Mouse (Mus musculus): ENCODE data around the gene Fam83e. TPM values are rescaled to one million over a fixed set of nuclear protein-coding genes. Genes with fewer than 3 reads are reported as not detected.

The Fam83e gene
- polyA plus RNA-seq, 1 experiment: 0.18 TPM

GRCm38 (mm10) chr7:45681046-45681736 lies 39.8 kb upstream of the Fam83e start:
- no peak overlapping the region for H3ac ChIP-seq (ENCODE audit: control insufficient read depth, insufficient read length)
- TF ChIP-seq POLR2AphosphoS2 (IDR thresholded peaks at IDR 0.05; ENCODE audit: insufficient read length, low read depth) (no peak), MYOD1 (IDR thresholded peaks at IDR 0.05; ENCODE audit: control insufficient read depth in 1 of 3, insufficient read length in 2 of 3, low read depth in 2 of 3) (peak in 1 of 3 experiments; percentile 39)
- no peaks in the 10 kb centered on the region for H3K27me3 ChIP-seq (ENCODE audit: control insufficient read depth, insufficient read depth, insufficient read length)
- no peak overlapping the region for H3K4me2 ChIP-seq (ENCODE audit: low read depth)
- H3K4me3 ChIP-seq: no peak overlapping the region
- no peaks in the 10 kb centered on the region for H3K79me2 ChIP-seq (ENCODE audit: control insufficient read depth, insufficient read depth)
- H3K36me3 ChIP-seq (ENCODE audit: control insufficient read depth, insufficient read depth): no peaks in the 10 kb centered on the region

- TF ChIP-seq POLR2A (IDR thresholded peaks at IDR 0.05; ENCODE audit: insufficient read length, low read depth) (no peak), REST (IDR thresholded peaks at IDR 0.05; ENCODE audit: insufficient read depth, insufficient read length) (no peak), USF1 (IDR thresholded peaks at IDR 0.05; ENCODE audit: low read depth) (no peak), MAX (IDR thresholded peaks at IDR 0.05; ENCODE audit: low read depth) (no peak), TCF12 (IDR thresholded peaks at IDR 0.05; ENCODE audit: insufficient read depth, poor library complexity, severe bottlenecking) (no peak)
- peak overlapping the region; percentile 47 for H3K4me2 ChIP-seq (ENCODE audit: low read depth)
- no peaks in the 10 kb centered on the region for H3K27me3 ChIP-seq (ENCODE audit: control insufficient read depth, insufficient read depth, insufficient read length)
- no peaks in the 10 kb centered on the region for H3K36me3 ChIP-seq (ENCODE audit: control insufficient read depth, insufficient read depth)
- no peak overlapping the region for H3K4me3 ChIP-seq
- no peaks in the 10 kb centered on the region for H3K79me2 ChIP-seq (ENCODE audit: control insufficient read depth, insufficient read depth)
- no peak overlapping the region for H3ac ChIP-seq (ENCODE audit: control insufficient read depth, insufficient read length)
Measured at GRCm38 (mm10) chr7:45682144-45683126, 38.6 kb upstream of the Fam83e start.

GRCm38 (mm10) chr7:45683396-45684050 lies 37.5 kb upstream of the Fam83e start, which contains the start of gene Ntn5:
Ntn5 (plus strand) TSS chr7:45684022.
- Histone ChIP-seq H3ac (ENCODE audit: control insufficient read depth, insufficient read length) (no peak within 1 kb of the TSS), H3K4me3 (no peak within 1 kb of the TSS), H3K4me2 (ENCODE audit: low read depth) (no peak within 1 kb of the TSS), H3K27me3 (ENCODE audit: control insufficient read depth, insufficient read depth, insufficient read length) (no peaks in the 10 kb centered on the region), H3K36me3 (ENCODE audit: control insufficient read depth, insufficient read depth) (no peaks in the 10 kb centered on the region), H3K79me2 (ENCODE audit: control insufficient read depth, insufficient read depth) (no peaks in the 10 kb centered on the region)
- TF ChIP-seq USF1 (IDR thresholded peaks at IDR 0.05; ENCODE audit: low read depth) (no peak), TCF3 (IDR thresholded peaks at IDR 0.05; ENCODE audit: insufficient read length, low read depth) (no peak), REST (IDR thresholded peaks at IDR 0.05; ENCODE audit: insufficient read depth, insufficient read length) (no peak)

- Histone ChIP-seq H3ac (ENCODE audit: control insufficient read depth, insufficient read length) (no peak overlapping the region), H3K4me3 (no peak overlapping the region), H3K36me3 (ENCODE audit: control insufficient read depth, insufficient read depth) (no peaks in the 10 kb centered on the region), H3K4me2 (ENCODE audit: low read depth) (no peak overlapping the region), H3K79me2 (ENCODE audit: control insufficient read depth, insufficient read depth) (no peaks in the 10 kb centered on the region), H3K27me3 (ENCODE audit: control insufficient read depth, insufficient read depth, insufficient read length) (no peaks in the 10 kb centered on the region)
- TF ChIP-seq USF1 (IDR thresholded peaks at IDR 0.05; ENCODE audit: low read depth) (no peak), POLR2AphosphoS2 (IDR thresholded peaks at IDR 0.05; ENCODE audit: insufficient read length, low read depth) (no peak), POLR2A (IDR thresholded peaks at IDR 0.05; ENCODE audit: insufficient read length, low read depth) (no peak), TCF12 (IDR thresholded peaks at IDR 0.05; ENCODE audit: insufficient read depth, poor library complexity, severe bottlenecking) (no peak), E2F4 (IDR thresholded peaks at IDR 0.05; ENCODE audit: insufficient read depth) (no peak), MAX (IDR thresholded peaks at IDR 0.05; ENCODE audit: low read depth) (no peak), SRF (IDR thresholded peaks at IDR 0.05; ENCODE audit: control insufficient read depth, insufficient read length, low read depth) (no peak), REST (IDR thresholded peaks at IDR 0.05; ENCODE audit: insufficient read depth, insufficient read length) (no peak), TCF3 (IDR thresholded peaks at IDR 0.05; ENCODE audit: insufficient read length, low read depth) (no peak), CEBPB (IDR thresholded peaks at IDR 0.05; ENCODE audit: insufficient read depth, poor library complexity, severe bottlenecking) (no peak), MYOD1 (IDR thresholded peaks at IDR 0.05; ENCODE audit: control insufficient read depth in 1 of 3, insufficient read length in 2 of 3, low read depth in 2 of 3) (no peak), MYOG (IDR thresholded peaks at IDR 0.05; ENCODE audit: control insufficient read depth in 1 of 3, insufficient read depth in 1 of 3, insufficient read length in 2 of 3, low read depth in 2 of 3) (no peak)
Measured at GRCm38 (mm10) chr7:45685811-45686210, 35.2 kb upstream of the Fam83e start.

- Histone ChIP-seq H3K4me3 (no peak overlapping the region), H3K4me2 (ENCODE audit: low read depth) (no peak overlapping the region), H3K79me2 (ENCODE audit: control insufficient read depth, insufficient read depth) (no peaks in the 10 kb centered on the region), H3K36me3 (ENCODE audit: control insufficient read depth, insufficient read depth) (no peaks in the 10 kb centered on the region), H3K27me3 (ENCODE audit: control insufficient read depth, insufficient read depth, insufficient read length) (no peaks in the 10 kb centered on the region), H3ac (ENCODE audit: control insufficient read depth, insufficient read length) (no peak overlapping the region)
- no peak for TF ChIP-seq TCF12 (IDR thresholded peaks at IDR 0.05; ENCODE audit: insufficient read depth, poor library complexity, severe bottlenecking)
- TF ChIP-seq REST (IDR thresholded peaks at IDR 0.05; ENCODE audit: insufficient read depth, insufficient read length): no peak
- TF ChIP-seq POLR2A (IDR thresholded peaks at IDR 0.05; ENCODE audit: insufficient read length, low read depth): no peak
- no peak for TF ChIP-seq POLR2AphosphoS2 (IDR thresholded peaks at IDR 0.05; ENCODE audit: insufficient read length, low read depth)
- no peak for TF ChIP-seq E2F4 (IDR thresholded peaks at IDR 0.05; ENCODE audit: insufficient read depth)
- no peak for TF ChIP-seq MYOD1 (IDR thresholded peaks at IDR 0.05; ENCODE audit: control insufficient read depth in 1 of 3, insufficient read length in 2 of 3, low read depth in 2 of 3)
- no peak for TF ChIP-seq SRF (IDR thresholded peaks at IDR 0.05; ENCODE audit: control insufficient read depth, insufficient read length, low read depth)
- TF ChIP-seq CEBPB (IDR thresholded peaks at IDR 0.05; ENCODE audit: insufficient read depth, poor library complexity, severe bottlenecking): no peak
- no peak for TF ChIP-seq TCF3 (IDR thresholded peaks at IDR 0.05; ENCODE audit: insufficient read length, low read depth)
- no peak for TF ChIP-seq USF1 (IDR thresholded peaks at IDR 0.05; ENCODE audit: low read depth)
- no peak for TF ChIP-seq MYOG (IDR thresholded peaks at IDR 0.05; ENCODE audit: control insufficient read depth in 1 of 3, insufficient read depth in 1 of 3, insufficient read length in 2 of 3, low read depth in 2 of 3)
- TF ChIP-seq MAX (IDR thresholded peaks at IDR 0.05; ENCODE audit: low read depth): no peak
Measured at GRCm38 (mm10) chr7:45686841-45687240, 34.2 kb upstream of the Fam83e start.

Data from myocyte (in vitro differentiated cells).